In the genomic region with DNA sequence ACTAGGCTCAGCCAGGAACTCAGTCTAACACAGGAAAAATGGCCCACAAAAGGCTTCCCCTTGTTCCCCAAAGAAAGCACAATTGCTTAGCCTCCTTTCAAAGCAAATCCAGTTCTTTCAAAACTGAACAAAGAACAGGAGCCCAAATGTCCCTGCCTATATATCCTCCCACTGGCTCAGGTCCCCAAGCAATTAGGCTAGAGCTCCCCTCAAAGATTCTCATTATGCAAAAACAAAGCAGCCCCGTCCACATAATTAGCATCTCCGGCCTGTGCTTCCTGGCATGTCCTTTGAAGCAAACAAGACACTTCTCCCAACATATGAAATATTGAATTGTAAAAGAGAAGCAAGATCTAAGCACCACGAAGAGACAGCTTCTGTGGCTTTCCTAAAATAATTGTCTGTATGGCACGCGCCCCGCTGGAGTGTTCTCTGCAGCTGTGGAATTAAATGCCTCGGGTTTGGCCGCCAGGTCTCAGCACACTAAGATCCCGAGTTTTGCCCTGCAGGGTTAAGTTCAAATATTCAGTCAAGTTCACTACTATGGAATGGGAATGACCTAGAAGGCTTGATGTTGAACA, we compare ENCODE assay signal across 22 mouse cellular contexts. TPM values are rescaled to one million over a fixed set of nuclear protein-coding genes. Genes with fewer than 3 reads are reported as not detected.
DNase-seq lines count a peak whose midpoint lies in the region; ATAC-seq and TF ChIP-seq lines count a peak whose summit lies in the region.
"Had no signal": no experiment of that assay in that cellular context is flagged by ENCODE, and none has a peak within 500 bp of the region (broad histone marks: within the 10 kb centered on the region; RNA-seq: fewer than 3 reads in every experiment).

No protein-coding gene starts in this region.

- no peak overlapping the region for H3K9ac ChIP-seq in forebrain, embryonic 11.5 days (ENCODE audit: low read length)
- no peak overlapping the region for H3K9ac ChIP-seq in hindbrain, embryonic 12.5 days
- H3K9ac ChIP-seq: heart, embryonic 13.5 days; limb, embryonic 13.5 days; liver, embryonic 13.5 days; lung, embryonic 14.5 days; neural tube, embryonic 12.5 days had no signal

- no peaks in the 10 kb centered on the region for H3K4me1 ChIP-seq in forebrain, embryonic 11.5 days (replicated peaks; ENCODE audit: control insufficient read depth, insufficient read depth, low read length)
- no peaks in the 10 kb centered on the region for H3K4me1 ChIP-seq in hindbrain, embryonic 12.5 days
- H3K4me1 ChIP-seq in thymus, adult 2 months (replicated peaks; ENCODE audit: control insufficient read depth, insufficient read depth, low read length), result no peaks in the 10 kb centered on the region
- H3K4me1 ChIP-seq: heart, embryonic 13.5 days; limb, embryonic 13.5 days; liver, embryonic 13.5 days; neural tube, embryonic 12.5 days had no signal

- no peak for TF ChIP-seq POLR2A in thymus, adult 2 months (IDR thresholded peaks at IDR 0.05; ENCODE audit: control insufficient read depth, extremely low read depth, insufficient read depth, low read length, poor library complexity)

- H3K4me2 ChIP-seq in forebrain, embryonic 11.5 days (ENCODE audit: low read depth, low read length, severe bottlenecking), result no peak overlapping the region
- no peak overlapping the region for H3K4me2 ChIP-seq in hindbrain, embryonic 12.5 days (replicated peaks)
- H3K4me2 ChIP-seq: heart, embryonic 13.5 days; limb, embryonic 13.5 days; liver, embryonic 13.5 days; lung, embryonic 14.5 days; neural tube, embryonic 12.5 days had no signal

- H3K4me3 ChIP-seq in left cerebral cortex, adult 2 months, result no peak overlapping the region
- H3K4me3 ChIP-seq in forebrain, embryonic 11.5 days (ENCODE audit: low read depth, low read length), result no peak overlapping the region
- no peak overlapping the region for H3K4me3 ChIP-seq in hindbrain, embryonic 12.5 days
- H3K4me3 ChIP-seq in thymus, adult 2 months (ENCODE audit: control insufficient read depth, insufficient read depth, low read length), result no peak overlapping the region
- H3K4me3 ChIP-seq: heart, embryonic 13.5 days; limb, embryonic 13.5 days; liver, embryonic 13.5 days; neural tube, embryonic 12.5 days had no signal

- DNase-seq in left cerebral cortex, adult 2 months (ENCODE audit: extremely low spot score in 1 of 2, low spot score in 2 of 2), result no peak
- DNase-seq in left cerebral cortex, adult 11 months (ENCODE audit: low spot score), result no peak
- peak; percentile 90 for DNase-seq in Muller cell, postnatal 12 days (ENCODE audit: inconsistent ontology term)
- DNase-seq in forebrain, embryonic 11.5 days (ENCODE audit: low spot score), result no peak
- no peak for DNase-seq in urinary bladder, postnatal 25 days (ENCODE audit: low spot score)
- DNase-seq in heart, postnatal 36 days, result no peak
- DNase-seq in thymus, adult 2 months, result no peak
- DNase-seq: adrenal gland, postnatal 25 days; cerebellum, adult 11-12 months; cerebellum, postnatal 14 days; embryo, embryonic 11 days; gastrocnemius, postnatal 10 days; heart, adult 18-20 months; kidney, postnatal 4 days; liver, embryonic 13.5 days; lung, embryonic 14.5 days had no signal

- H3K36me3 ChIP-seq in forebrain, embryonic 11.5 days (ENCODE audit: control insufficient read depth, insufficient read depth, low read length), result no peaks in the 10 kb centered on the region
- no peaks in the 10 kb centered on the region for H3K36me3 ChIP-seq in hindbrain, embryonic 12.5 days
- no peaks in the 10 kb centered on the region for H3K36me3 ChIP-seq in thymus, adult 2 months (ENCODE audit: control insufficient read depth, insufficient read depth, low read length)
- H3K36me3 ChIP-seq: heart, embryonic 13.5 days; limb, embryonic 13.5 days; liver, embryonic 13.5 days; neural tube, embryonic 12.5 days had no signal

- ATAC-seq in forebrain, embryonic 11.5 days (replicated peaks; ENCODE audit: low FRiP score), result no peak
- no peak for ATAC-seq in hindbrain, embryonic 12.5 days (ENCODE audit: low FRiP score)
- ATAC-seq: intestine, embryonic 16.5 days had no signal

- no peak for TF ChIP-seq CTCF in left cerebral cortex, adult 2 months (IDR thresholded peaks at IDR 0.05)
- no peak for TF ChIP-seq CTCF in thymus, adult 2 months (IDR thresholded peaks at IDR 0.05; ENCODE audit: borderline replicate concordance, control insufficient read depth, extremely low read depth, insufficient read depth, low read length, poor library complexity)

- peak overlapping the region; percentile 9 for H3K27ac ChIP-seq in left cerebral cortex, adult 2 months
- peak overlapping the region; percentile 42; the same call in 1 of the 2 replicates for H3K27ac ChIP-seq in forebrain, embryonic 11.5 days (ENCODE audit: low read depth, low read length)
- H3K27ac ChIP-seq in hindbrain, embryonic 12.5 days, result peak overlapping the region; percentile 71
- H3K27ac ChIP-seq in thymus, adult 2 months (ENCODE audit: control insufficient read depth, insufficient read depth, low read length), result no peak overlapping the region
- H3K27ac ChIP-seq: heart, embryonic 13.5 days; limb, embryonic 13.5 days; liver, embryonic 13.5 days; macrophage; neural tube, embryonic 12.5 days had no signal

- WGBS in forebrain, embryonic 11.5 days, result 56% methylated on average over 9 of the region's 9 CpGs
- WGBS in hindbrain, embryonic 12.5 days, result 68% methylated on average over 9 of the region's 9 CpGs
- 90% methylated on average over 9 of the region's 9 CpGs for WGBS in thymus, adult 2 months

- H3K9me3 ChIP-seq in forebrain, embryonic 11.5 days (ENCODE audit: control insufficient read depth, low read length), result no peaks in the 10 kb centered on the region
- H3K9me3 ChIP-seq in hindbrain, embryonic 12.5 days (replicated peaks), result no peaks in the 10 kb centered on the region
- H3K9me3 ChIP-seq: heart, embryonic 13.5 days; limb, embryonic 13.5 days; liver, embryonic 13.5 days; neural tube, embryonic 12.5 days had no signal

- H3K27me3 ChIP-seq in forebrain, embryonic 11.5 days (ENCODE audit: control insufficient read depth, insufficient read depth, low read length), result no peaks in the 10 kb centered on the region
- no peaks in the 10 kb centered on the region for H3K27me3 ChIP-seq in hindbrain, embryonic 12.5 days
- H3K27me3 ChIP-seq in thymus, adult 2 months (ENCODE audit: control insufficient read depth, insufficient read depth, low read length), result no peaks in the 10 kb centered on the region
- H3K27me3 ChIP-seq: heart, embryonic 13.5 days; limb, embryonic 13.5 days; liver, embryonic 13.5 days; neural tube, embryonic 12.5 days had no signal

- intact Hi-C loops in left cerebral cortex, adult 2 months (cut with DNase I), result no loop called here
- intact Hi-C loops in heart, postnatal 36 days (cut with DNase I), result no loop called here

RNA-seq across cellular contexts. Expression of gene Pin1, which starts 28.6 kb away (rescaled TPM):
- total RNA-seq in left cerebral cortex, adult 2 months (2021), result 10 to 100 TPM; 40.0 to 41.5 TPM
- polyA plus RNA-seq in forebrain, embryonic 11.5 days (2014; fragmentation: Nextera tagmentation; extraction: Ambion mirVana), result 63.0 and 72.5 TPM in 2 replicates
- 47.2 and 49.4 TPM in 2 replicates for polyA plus RNA-seq in hindbrain, embryonic 12.5 days (2016; fragmentation: Nextera tagmentation; extraction: Ambion mirVana)
- total RNA-seq in heart, postnatal 36 days (2021), result 10 to 100 TPM; 17.5 to 19.0 TPM
- 36.8 and 37.2 TPM in 2 replicates for polyA plus RNA-seq in thymus, adult 2 months (2012; rRNA removed)

RNA-seq across cellular contexts. Expression of gene Fbxl12, which starts 35.9 kb away (rescaled TPM):
- 10 to 100 TPM; 26.4 to 28.6 TPM for total RNA-seq in left cerebral cortex, adult 2 months (2021)
- 13.1 and 14.8 TPM in 2 replicates for polyA plus RNA-seq in forebrain, embryonic 11.5 days (2014; fragmentation: Nextera tagmentation; extraction: Ambion mirVana)
- 18.3 and 19.8 TPM in 2 replicates for polyA plus RNA-seq in hindbrain, embryonic 12.5 days (2016; fragmentation: Nextera tagmentation; extraction: Ambion mirVana)
- total RNA-seq in heart, postnatal 36 days (2021), result 10 to 100 TPM; 10.1 to 10.2 TPM
- 560 and 583 TPM in 2 replicates for polyA plus RNA-seq in thymus, adult 2 months (2012; rRNA removed)

RNA-seq across cellular contexts. Expression of gene Ubl5, which starts 37.8 kb away (rescaled TPM):
- 100 to 1,000 TPM; 289 to 312 TPM for total RNA-seq in left cerebral cortex, adult 2 months (2021)
- 350 and 401 TPM in 2 replicates for polyA plus RNA-seq in forebrain, embryonic 11.5 days (2014; fragmentation: Nextera tagmentation; extraction: Ambion mirVana)
- 445 and 471 TPM in 2 replicates for polyA plus RNA-seq in hindbrain, embryonic 12.5 days (2016; fragmentation: Nextera tagmentation; extraction: Ambion mirVana)
- total RNA-seq in heart, postnatal 36 days (2021), result 100 to 1,000 TPM; 219 to 255 TPM
- polyA plus RNA-seq in thymus, adult 2 months (2012; rRNA removed), result 189 and 207 TPM in 2 replicates

Comparison
In these comparisons a context has a peak if more than half of its experiments do, and no peak if none do; other contexts are left out.
1. RNA of gene Fbxl12, which starts 35.9 kb away (polyA plus RNA-seq): 560 to 583 TPM in thymus, adult 2 months; 18.3 to 19.8 TPM in hindbrain, embryonic 12.5 days and 13.1 to 14.8 TPM in forebrain, embryonic 11.5 days; every median in the first group is over 10 times any median in the second.